Mouse (Mus musculus) gastrocnemius, adult 18-20 months (tissue): ENCODE results near the gene Mtm1. TPM values are rescaled to one million over a fixed set of nuclear protein-coding genes. Genes with fewer than 3 reads are reported as not detected.

Experiments used
- DNase-seq: peaks from one replicate; pipeline ENCODE4 v3.0.0; 2021; ENCODE audit warnings: low spot score
- long read RNA-seq, 2 experiments: library from polyadenylated mRNA; stranded (forward); transcript quantifications; one replicate each; pipeline ENCODE4 v2.0.0; 2021
- total RNA-seq, 2 experiments: library from RNA; stranded (reverse); gene quantifications; 2 replicates each; pipeline ENCODE4 v1.2.3; 2021

Mtm1 gene
- 10 to 100 TPM; 11.8 to 12.1 TPM for total RNA-seq
- long read RNA-seq, experiment 1, transcript Mtm1-203 (15 exons, 3,379 nt): major isoform, 31 of 38 reads
- long read RNA-seq, experiment 1, partial matches to known transcripts: 5 of 38 reads
- long read RNA-seq, experiment 1, other reads (novel, unspliced or antisense): 2 of 38 reads
- long read RNA-seq, experiment 2, transcript Mtm1-203 (15 exons, 3,379 nt): major isoform, 27 of 28 reads
- long read RNA-seq, experiment 2, partial matches to known transcripts: 1 of 28 reads
- long read RNA-seq, experiment 2, other reads (novel, unspliced or antisense): 0 of 28 reads

DNA sequence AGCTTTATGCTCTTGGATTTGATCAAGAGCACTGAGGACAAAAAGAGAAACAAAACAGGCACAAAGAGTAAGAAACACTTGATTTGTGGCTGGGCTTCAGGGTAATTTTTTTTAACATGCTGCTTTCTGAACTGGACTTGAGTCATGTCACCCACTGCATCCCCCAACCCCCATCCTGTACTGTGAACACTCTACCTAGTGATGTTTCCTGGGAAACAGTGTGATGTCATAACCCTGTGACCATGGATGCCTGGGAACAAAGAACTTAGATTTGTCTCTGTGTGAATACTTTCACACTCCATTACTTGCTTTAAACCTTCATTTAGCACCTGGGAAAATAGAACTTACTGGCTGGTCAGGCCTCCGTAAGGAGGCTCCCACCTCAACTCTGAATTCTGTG lies at the start of gene Mtm1:
Gene Mtm1, plus strand, starts transcription at position 301 of the 400 bp plus-strand sequence.
- DNase-seq: no peak

DNA sequence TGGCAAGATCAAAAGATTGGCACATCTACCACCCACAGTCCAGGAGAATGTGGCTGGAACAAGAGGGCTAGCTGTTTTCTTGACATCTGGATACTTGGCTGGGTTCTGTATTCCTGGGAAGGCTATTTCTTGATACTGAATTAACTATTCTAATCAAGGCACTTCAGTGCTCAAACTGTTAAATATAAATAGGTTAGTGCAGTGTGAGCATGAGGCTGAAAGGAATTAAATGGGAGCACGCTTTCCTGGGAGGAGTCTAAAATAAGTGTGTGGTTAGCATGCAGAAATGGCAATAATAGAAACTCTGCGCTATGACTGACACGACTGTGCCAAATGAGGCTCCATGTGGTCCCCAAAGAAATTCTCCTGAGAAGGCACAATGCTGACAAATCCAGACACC lies 29.0 kb upstream of the Mtm1 start:
- DNase-seq: no peak

DNA sequence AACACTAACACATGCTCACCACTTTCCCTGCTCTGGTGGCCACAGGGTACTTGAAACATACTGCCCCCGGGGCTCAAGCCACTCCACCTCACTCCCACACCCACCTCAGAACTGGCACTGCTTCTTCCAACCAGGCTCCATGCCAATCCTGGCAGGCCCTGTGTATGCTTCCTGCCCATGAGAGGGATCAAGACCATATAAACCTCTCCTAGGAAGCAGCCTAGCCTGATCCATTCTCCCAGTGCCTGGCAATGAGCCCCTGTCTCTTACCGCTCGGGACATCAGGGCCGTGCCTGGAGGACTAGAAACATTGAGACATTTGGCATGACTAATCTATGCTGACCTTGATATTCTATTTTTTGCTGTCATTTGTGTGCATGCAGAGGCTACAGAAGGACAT lies 26.9 kb upstream of the Mtm1 start:
- DNase-seq: peak; percentile 6

DNA sequence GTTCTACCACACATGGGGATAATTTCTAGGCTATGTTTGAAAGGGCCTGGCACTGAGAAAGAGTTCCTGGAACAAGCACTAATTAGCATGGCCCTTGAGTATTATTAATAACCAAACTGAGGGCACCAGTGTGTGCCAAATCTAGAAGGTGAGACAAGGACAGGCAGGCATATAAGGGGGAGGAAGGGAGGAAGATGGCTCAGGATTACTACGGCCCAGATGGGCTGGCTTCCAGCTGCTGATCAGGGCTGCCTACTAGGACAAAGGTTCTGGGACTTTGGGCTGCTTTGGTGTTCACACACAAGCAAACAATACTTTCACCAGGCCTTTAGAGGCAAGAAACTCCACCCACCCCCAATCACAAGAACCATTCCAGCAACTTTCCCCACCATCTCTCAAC lies 24.2 kb upstream of the Mtm1 start:
- DNase-seq: peak; percentile 1

DNA sequence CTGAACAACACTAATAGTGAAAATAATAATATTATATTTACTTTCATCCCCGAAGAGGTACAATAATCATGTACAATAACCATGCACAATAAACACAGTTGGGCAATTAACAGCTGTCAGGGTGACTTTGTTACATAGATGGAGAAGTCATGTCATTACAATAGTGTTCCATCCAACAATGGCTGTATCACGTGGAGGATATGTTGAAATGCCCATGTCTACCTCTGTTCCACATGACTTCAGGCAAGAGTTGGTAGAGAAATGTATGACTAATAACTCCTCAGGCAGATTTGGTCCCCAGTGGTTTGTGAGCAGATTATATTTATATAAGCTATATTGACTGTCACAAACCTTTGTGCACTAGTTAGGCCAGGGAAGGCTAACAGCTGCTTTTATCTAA lies 5.8 kb upstream of the Mtm1 start:
- DNase-seq: no peak

DNA sequence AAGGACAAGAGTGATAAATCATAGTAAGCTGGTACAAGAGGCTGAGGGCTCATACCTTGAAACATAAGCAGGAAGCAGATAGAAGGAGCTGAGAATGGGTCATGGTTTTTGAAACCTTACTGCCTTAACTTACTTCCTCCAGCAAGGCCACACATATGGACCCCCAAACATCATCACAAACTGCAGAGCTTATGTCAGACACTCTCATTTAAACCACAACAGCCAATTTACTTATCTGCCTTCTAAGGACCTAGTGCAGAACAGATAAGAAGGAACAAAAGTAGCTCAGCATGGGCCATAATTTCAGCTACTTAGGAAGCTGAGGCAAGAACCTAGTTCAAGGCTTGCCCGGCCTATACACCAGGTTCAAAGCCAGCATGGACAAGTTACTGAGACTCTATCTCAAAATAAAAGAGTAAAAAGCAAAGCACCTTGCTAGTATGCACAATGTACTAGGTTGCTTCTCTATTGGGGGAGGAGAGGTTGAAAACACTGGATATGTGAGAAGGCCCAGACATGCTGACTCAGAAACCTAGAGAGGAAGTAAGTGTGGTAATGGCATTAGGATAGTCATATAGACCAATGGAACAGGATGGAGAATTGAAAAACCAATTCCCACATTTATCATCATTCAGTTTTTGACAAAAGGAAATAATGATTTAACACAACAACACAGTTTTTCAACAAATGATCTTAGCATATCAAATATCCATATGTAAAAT lies 4.6 kb upstream of the Mtm1 start:
- DNase-seq: no peak

DNA sequence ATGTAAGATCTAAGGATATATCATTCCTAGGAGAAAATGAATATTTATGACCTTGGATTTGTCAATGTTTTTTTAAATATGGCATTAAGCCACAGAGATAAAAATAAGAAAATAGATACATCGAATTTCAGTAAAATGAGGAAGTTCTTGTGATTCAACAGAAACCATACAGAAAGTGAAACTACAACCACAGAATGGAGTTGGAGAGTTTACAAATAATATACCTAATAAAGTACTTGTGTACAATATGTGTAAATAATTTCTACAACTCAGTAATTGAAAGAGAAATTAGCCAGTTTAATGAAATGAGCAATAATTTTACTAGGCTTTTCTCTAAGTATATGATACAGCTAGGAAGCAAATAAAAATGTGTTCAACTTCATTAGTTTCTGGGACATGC lies 4.0 kb upstream of the Mtm1 start:
- DNase-seq: no peak

DNA sequence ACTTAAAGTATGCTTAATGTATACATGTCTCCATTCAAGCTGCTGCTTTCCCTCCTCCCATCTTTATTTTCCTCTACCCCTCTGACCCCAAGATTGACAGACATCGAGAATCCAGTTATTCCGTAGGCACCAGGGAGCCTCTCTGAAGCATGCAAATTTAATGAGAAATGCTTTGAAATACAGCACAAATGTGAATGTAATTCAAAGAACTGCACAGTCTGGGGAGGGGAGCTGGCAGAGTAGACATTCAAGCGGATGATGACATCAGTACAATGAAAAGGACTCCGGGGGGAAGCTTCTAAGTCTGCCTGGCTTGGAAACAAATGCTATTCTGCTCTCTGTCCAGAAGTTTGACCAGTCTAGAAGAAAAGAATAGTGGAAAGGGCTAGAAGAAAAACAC lies 2.3 kb downstream of the Mtm1 start:
- DNase-seq: no peak

DNA sequence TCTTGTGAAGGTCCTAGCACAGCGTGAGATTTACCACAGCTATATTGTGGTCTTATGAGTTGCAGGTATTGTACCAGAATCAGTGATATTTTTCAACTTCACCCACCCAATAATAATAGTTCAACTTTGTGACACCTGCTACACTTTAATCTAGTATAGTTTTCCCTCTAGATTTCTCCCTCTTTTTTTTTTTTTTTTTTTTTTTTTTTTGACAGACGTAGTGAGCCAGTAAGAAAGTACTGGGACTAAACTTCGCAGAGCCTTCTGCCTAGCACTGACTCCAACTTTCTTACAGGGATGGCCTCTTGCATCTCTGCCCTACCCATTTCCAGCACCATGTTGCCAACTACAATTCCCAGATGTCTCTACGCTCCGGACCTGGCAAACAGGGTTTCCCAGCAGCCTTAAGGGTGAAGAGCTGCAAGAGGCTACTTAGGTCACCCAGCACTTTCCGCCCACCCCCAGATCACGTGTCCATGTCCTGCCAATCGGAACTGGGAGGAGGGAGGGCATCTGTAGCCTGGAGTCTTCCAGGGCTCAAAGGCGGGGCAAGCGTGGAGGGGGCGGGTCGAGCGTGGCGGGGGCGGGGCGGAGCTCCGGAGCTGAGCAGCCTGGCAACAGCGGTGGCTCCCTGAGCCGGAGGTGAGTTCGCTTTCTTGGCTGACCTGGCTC lies 4.0 kb downstream of the Mtm1 start:
- peak; percentile 91 for DNase-seq

DNA sequence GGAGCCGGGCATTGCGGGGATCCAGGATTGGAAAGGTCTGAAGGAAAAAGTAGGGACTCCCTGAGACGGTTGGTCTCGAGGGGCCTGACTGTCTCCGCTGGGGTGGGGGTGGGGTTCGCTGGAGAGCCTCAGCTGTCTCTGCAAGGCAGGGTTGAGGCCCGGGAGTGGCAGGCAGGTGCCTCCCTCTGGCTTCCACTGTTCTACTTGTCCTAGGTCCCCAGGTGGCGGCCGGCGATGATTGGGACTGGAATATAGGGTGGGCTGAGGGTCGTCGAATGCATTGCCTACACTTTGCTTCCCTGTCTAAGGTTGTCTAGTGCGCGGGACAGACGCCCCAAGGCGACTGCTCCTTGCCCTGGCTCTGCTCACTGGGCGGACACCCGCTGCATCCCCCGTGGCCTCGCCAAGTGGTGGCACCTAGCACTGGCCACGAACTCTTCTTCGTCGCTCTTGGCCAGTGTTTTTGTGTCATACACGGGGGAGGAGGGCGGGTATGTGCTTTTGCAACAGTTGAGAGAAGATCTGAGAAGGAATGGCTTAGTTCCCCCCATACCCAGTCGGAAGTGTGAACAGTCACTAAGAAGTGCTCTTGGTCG lies 4.6 kb downstream of the Mtm1 start:
- no peak for DNase-seq

DNA sequence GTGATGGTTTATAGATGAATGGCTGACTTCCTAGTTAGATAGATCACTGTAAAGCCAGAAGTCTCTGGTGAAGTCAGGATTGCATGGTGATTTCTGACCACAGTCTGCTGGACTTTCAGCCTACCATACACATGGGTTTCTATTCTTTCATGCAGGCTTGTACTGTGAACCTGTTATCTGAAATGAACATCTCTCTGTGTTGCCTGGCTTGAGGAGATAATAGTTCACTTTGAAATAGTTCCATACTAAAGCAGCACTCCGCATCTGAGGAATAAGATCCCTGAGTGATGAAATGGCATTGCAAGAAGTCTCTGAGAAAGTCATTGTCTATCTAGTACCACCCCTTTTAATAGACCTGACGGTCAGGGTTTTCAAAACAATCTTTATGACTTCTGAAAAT lies 6.3 kb downstream of the Mtm1 start:
- no peak for DNase-seq

DNA sequence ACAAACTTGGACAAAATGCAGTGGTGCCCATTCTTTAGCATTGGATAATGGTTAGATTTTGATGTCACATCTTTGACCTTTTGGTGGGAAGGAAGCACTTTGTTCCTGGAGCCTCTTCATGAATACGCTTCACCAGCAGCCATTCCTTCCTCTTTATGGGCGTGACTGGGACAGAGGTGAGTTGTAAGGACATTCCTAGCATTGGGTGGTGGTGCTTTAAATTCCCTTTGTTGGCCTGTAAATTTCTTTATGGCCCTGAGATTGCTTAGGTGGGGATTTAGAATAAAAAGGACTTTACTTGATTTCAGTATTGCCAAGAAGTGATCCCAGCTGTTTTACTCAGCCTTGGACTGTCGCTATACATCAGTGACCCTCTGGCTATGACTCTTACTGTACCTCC lies 8.3 kb downstream of the Mtm1 start:
- DNase-seq: no peak

DNA sequence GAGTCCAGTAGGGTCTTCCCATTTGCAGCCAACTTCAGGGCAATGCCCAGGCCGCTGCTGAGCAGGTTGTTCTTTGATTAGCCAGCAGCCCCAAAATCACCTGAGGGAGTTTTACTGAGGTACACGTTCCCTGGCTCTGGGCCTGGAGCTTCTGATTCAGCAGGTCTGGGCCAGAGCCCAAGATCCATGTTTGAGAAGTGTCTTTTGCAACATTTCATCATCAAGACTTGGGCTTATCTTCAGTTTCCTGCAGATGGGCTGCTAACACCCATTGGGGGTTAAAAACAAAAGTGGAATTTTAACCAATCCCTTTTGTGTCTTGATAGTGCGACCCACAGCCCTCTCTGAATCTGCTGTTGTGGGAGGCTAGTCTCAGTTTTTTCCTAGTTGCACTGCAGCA lies 10.3 kb downstream of the Mtm1 start:
- no peak for DNase-seq

DNA sequence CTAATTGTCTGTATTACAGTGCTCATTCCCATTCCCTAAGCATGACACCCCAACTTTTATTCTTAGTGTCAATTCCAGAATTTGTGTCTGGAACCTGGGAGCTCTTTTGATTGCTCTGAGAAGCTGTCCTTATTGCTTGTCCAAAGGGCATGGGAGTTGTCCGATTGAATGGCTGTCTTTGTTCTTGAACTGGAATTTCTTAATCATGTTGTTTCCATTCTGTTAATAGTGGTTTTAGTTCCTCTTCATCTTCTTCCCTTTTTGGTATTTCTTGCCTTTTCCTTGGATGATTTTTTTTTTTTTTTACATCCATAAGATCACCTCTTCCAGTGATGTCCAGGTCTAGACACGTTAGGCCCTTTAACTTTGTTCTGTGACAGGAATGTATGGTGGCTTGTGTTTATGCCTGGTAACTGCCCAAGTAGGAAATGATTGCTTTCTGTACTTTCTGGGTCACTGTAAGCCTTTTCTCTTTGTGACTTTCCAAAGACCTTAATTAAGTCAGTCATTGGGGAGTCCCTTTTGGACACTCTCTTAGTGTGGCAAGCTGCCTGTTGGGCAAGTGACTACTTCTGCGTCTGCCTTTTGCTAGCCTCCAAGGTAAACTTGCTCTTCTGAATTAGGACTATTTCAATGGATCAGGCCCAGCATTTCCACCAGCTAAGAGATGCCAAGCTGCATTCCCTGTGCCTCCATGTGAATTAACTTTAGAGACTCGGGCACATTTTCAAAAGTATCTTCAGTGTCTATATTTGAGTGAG lies 12.3 kb downstream of the Mtm1 start:
- DNase-seq: peak; percentile 6

DNA sequence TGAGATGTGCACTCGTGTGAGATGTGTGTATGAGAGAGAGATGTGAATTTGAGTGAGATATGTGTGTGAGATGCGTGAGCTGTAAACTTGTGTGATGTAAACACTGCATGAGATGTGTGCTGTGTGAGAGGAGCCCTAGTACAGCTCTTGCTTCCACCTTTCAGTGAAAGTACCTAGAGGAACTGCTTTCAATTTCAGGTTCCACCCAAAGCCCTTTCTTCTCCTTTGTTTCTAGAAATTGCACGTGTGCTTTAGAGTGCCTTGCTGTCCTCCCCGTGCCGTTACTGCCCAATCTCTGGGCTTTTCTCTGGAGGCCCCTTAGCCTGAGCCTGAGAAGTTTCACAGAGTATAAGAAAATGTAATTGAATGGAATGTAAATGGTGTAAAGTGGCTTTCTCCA lies 16.3 kb downstream of the Mtm1 start:
- no peak for DNase-seq

DNA sequence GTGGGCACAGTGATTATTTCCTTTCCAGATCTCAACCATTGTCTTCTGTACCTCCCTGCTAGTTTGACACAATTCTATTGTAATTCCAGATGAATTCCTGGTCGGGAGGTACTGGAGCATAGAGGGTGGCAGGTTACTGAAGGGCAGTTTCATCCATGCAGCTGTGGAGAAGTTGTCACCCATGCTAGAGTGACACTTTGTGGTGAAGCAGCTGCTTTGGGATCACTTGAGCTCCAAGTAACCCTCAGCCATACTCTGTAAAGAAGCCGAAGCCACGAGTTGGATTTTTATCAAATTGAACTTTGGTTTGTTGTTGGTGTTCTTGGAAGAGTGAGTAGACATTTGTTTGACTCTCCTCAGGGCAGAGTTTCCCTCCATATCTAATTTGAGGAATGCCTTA lies 17.6 kb downstream of the Mtm1 start:
- no peak for DNase-seq

DNA sequence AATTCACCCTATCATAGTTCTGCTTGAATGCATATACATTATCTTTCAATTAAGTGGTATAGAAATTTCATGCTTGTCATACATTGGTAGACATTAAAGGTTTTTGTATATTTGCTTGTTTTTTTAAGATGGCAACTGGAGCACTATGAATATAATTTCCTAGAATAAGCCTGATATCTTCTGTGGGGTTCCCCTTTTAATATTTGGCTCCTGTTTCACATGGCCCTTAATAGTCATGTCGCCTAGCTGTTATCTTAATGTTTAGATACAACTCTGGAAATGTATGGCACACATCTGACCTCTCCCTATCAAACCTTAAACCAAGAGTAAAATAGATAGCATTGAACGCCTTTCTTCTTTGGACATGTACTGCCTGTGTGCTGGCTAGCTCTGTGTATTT lies 20.3 kb downstream of the Mtm1 start:
- no peak for DNase-seq

DNA sequence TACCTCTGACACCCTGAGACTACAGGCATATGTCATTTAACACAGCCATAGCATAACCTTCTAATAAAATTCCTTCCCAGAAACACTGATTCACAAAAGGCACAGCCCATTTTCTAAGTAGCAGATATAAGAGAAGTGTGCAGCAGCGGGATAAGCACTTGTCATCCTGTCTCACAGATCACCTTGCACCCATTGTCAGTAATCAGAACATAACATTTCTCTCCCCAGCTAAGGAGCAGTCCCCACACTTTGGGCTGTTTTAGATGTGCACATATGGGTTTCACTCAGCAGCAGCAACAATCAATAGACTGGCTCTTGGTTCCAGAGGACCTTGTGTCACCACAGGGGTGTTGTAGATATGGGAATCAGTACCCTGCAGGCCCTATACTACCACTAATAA lies 45.9 kb downstream of the Mtm1 start:
- DNase-seq: no peak

DNA sequence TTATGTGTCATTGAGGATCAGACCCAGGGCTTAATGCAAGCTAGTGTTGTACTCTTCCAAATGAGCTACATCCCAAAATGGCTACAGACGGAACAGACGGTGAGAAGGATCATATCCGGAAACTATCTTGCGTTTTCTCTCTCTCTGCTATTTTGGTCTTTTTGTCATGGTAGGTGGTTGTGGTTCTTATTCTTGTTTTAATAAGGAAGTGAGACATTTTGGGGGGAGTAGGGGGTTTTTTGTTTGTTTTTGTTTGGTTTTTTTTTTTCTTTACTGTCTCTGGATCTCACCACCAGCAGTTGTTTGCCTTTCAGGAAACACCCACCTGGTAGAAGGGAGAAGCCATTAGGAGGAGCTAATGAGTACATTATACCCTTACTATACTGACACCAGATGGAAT lies 50.3 kb downstream of the Mtm1 start:
- DNase-seq: no peak

DNA sequence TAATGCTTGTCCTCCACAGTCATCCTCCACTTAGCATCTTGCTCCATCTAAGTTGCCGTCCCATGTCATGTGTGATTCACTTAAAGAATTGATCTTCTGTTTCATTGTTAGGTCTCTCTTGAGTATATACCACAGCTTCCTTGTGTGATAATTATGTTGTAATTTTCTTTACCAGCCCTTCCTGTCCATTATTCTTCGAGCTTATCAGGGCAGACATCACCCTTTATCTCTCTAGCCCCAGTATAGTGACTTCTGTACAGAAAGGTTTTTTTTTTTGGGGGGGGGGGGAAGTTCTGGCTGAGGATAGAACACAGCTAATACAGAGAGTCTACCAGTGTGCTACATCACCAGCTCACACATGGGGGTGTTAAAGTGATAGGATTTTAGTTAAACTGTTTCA lies 53.7 kb downstream of the Mtm1 start:
- no peak for DNase-seq

DNA sequence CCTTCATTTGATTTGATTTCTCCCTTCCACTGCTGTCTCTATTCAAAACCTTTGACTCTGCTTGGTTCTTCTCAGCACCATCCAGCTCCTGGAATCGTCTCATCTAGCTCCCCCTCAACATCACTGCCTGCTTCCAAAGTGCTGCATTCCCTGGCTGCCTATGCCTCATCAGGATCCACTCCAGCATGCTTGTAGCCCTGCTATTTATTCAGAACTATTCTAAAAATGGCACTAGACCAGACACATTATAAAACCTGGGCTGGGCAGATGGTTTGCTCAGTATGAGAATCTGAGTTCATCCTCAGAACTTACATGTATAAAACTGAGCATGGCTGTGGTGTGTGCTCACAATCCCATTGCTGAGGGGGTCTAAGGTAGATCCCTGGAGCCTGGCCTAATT lies 58.4 kb downstream of the Mtm1 start:
- DNase-seq: no peak

DNA sequence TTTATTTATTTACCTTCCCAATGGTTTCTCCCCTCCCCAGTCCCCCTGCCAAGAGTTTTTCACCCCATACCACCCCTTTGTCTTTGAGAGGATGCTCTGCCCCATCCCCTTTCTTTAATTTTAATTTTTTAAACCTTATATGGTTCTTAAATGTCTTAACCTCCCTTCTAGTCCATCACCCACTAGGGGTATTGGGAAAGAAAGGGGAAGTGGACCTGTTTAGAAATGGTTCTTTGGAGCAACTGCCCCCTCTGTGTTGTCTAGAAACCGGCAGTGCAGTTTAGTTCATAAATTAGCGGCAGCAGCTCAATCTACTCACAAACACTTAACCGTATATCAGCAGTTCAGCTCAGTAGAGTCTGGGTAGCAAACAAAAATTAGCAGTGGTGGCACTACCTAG lies 63.6 kb downstream of the Mtm1 start:
- DNase-seq: no peak
